Mouse (Mus musculus) bone marrow, adult 2 months (tissue): Measurements from ENCODE around the gene 1700017B05Rik.

Source experiments
- CTCF ChIP-seq: fragments of 200-500 bp; IDR thresholded peaks from 2 replicates; pipeline ENCODE4 v1.5.1; 2011; ENCODE audit warnings: low read length, control low read depth; ENCODE audit not compliant: control insufficient read depth, insufficient read depth
- POLR2A ChIP-seq: fragments of 200-500 bp; IDR thresholded peaks from 2 replicates; pipeline ENCODE4 v1.6.1; 2011; ENCODE audit warnings: low read depth, mild to moderate bottlenecking, control low read depth, low read length, borderline replicate concordance; ENCODE audit not compliant: control insufficient read depth

DNA sequence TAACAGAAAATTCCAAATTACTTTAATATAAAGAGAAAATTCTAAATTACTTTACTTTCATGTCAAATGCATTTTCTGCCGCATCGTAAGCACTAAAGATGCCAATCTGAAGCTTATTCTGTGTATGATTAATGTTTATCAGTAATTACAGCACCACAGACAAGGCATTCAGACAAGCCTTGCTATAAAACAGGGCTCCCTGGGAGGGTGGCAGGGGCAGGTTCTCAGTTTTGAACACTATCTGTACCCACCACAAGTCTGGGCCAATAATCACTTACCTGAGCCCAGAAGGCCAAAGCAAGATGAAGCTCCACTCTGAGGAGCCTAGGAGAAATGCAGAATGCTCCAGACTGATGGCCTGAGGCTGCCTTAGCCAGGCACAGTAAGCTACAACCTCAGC, 35.5 kb upstream of the 1700017B05Rik start:
- no peak for TF ChIP-seq CTCF
- TF ChIP-seq POLR2A: no peak
